Mouse (Mus musculus) adrenal gland, postnatal 10 days (tissue): ENCODE data around the gene Rmi1. TPM values are rescaled to one million over a fixed set of nuclear protein-coding genes. Genes with fewer than 3 reads are reported as not detected.
"Not testable (repeated sequence)": the region's sequence is repeated elsewhere in the genome, so short reads cannot be mapped to it uniquely, and the experiment has no call there.

Source experiments
- DNase-seq: peaks from one replicate; pipeline ENCODE4 v3.0.0; 2021; ENCODE audit warnings: mixed read lengths
- long read RNA-seq, 2 experiments: library from polyadenylated mRNA; stranded (forward); transcript quantifications; one replicate each; pipeline ENCODE4 v2.0.0; 2021
- total RNA-seq, 2 experiments: library from RNA; stranded (reverse); gene quantifications; 2 replicates each; pipeline ENCODE4 v1.2.3; 2021

The Rmi1 gene
- 10 to 100 TPM; 15.2 to 19.8 TPM for total RNA-seq
- long read RNA-seq, experiment 1, transcript Rmi1-204 (4 exons, 2,447 nt), result major isoform, 5 of 34 reads
- long read RNA-seq, experiment 1, transcript Rmi1-201 (3 exons, 3,855 nt), result major isoform, 5 of 34 reads
- long read RNA-seq, experiment 1, partial matches to known transcripts, result 0 of 34 reads
- long read RNA-seq, experiment 1, other reads (novel, unspliced or antisense), result 20 of 34 reads
- long read RNA-seq, experiment 2, full-length matches to known transcripts, result 8 of 11 reads
- long read RNA-seq, experiment 2, partial matches to known transcripts, result 0 of 11 reads
- long read RNA-seq, experiment 2, other reads (novel, unspliced or antisense), result 3 of 11 reads

DNA sequence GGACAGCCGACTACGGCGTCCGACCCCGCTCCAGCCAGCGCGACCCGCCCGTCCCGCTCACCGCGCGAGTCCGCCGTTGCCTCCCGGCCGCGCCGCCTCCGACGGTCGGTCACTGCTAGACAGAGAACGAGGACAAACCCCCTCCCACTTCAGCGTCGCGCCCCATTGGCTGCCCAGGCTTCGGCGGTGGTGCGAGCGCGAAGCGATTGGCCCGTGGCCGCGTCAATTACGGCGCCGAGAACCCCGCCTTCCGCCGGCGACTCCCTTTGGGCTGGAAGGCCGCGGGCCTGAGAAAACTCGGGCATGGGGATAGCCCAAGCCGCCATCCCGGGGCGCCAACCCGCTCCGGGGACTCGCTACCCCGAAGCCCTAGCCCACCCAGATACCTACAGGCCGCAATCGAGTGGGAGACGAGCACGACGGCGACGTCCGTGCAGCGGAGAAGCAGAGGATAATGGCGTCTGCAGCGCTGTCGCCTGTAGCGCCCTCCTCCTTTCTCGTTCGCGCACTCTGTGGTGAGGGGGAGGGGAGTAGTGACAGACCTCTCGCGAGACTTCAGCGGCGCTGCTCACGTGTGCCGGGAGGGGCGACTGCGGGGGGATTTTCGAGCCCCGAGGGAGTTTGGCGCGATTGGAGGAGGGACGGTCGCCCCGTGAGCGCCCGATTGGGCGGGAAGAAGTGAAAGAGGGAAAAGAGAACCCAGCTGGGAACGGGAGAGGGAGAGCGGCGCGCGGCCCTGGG is at the start of gene Rmi1:
Gene Rmi1 (plus strand): TSS at position 246 of the 741 bp plus-strand sequence.
- peak; percentile 98 for DNase-seq

GRCm38 (mm10) chr13:58352996-58353395 is 49.1 kb upstream of the Rmi1 start:
- no peak for DNase-seq

DNA sequence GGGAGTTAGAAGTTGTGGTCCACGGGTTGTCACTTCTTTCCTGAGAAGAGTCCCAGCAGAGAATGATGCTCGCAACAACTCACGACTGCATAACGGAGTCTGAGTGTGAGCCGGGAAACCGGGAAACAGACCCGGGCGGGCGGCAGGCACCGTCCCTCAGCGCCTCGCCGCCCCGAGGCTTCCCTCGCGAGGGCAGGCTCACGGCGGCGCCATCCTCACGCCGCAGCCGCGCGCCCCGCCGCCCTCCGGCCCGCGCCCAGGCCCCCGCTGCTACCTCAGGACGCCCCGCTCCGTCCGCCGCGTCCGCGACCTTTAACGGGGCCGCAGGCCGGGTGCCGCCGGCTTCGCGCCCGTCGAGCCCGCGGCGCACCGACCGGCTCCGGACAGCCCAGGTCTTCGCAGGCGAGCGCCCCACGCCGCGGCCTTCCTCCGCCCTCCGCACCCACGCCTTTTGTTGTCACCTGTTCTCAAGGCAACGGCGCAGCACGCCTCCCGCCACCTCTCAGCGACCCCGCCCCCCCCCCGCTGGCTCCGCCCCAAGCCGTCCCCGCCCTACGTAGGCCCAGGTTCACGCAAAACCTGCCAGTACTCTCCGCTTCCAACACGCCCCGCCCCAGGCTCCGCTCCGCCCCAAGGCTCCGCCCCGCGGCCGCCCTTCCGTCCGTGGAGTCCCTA is 43.3 kb upstream of the Rmi1 start, which contains the start of gene Kif27:
Gene Kif27 (minus strand): TSS at position 494 of the 675 bp plus-strand sequence.
- peak; percentile 91 for DNase-seq

GRCm38 (mm10) chr13:58359304-58359653 is 42.8 kb upstream of the Rmi1 start:
- DNase-seq, result peak; percentile 11

GRCm38 (mm10) chr13:58364353-58365175 is 37.5 kb upstream of the Rmi1 start:
- no peak for DNase-seq

GRCm38 (mm10) chr13:58365179-58365578 is 36.9 kb upstream of the Rmi1 start:
- not testable (repeated sequence) for DNase-seq

- DNase-seq, result no peak
Measured at GRCm38 (mm10) chr13:58366373-58366772, 35.7 kb upstream of the Rmi1 start.

DNA sequence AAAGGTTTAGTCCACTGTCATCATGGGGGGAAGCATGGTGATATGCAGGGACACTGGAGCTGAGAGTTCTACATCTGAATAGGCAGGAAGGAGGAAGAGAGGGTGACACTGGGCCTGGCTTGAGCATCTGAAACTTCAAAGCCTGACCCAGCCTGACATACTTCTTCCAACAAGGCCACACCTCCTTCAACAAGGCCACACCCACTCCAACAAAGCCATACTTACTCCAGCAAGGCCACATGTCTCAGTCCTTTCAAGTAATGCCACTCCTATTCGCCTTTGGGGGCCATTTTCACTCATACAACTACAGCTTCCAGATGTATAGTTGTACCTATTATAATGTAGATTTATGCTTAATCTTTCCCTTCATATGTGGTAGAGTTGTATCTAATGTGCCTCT is 34.4 kb upstream of the Rmi1 start:
- no peak for DNase-seq

GRCm38 (mm10) chr13:58368835-58369234 is 33.2 kb upstream of the Rmi1 start:
- no peak for DNase-seq

- no peak for DNase-seq
Measured at GRCm38 (mm10) chr13:58372278-58373152, 29.5 kb upstream of the Rmi1 start.

- no peak for DNase-seq
Measured at GRCm38 (mm10) chr13:58373153-58373470, 28.9 kb upstream of the Rmi1 start.

DNA sequence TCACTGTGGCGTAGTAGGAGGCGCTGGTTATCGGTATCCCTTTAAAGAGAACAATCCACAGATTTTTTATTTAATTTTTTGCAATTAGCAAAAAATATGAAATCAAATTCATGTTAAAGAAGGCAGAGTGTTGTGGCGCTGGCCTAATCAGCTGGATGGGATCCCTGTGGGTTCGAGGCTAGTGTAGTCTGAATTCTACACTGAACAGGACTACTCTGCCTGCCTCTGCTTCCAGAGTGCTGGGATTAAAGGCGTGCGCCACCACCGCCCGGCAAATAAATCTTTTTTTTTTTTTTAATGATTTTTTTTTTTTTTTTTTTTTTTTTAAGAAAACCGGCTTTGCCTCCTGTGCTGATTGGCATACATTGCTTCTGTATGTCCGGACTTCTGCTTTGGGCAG is 17.7 kb upstream of the Rmi1 start:
- no peak for DNase-seq

GRCm38 (mm10) chr13:58384779-58385546 is 17.1 kb upstream of the Rmi1 start, which contains the start of gene 2210016F16Rik:
Gene 2210016F16Rik (minus strand): TSS chr13:58385225.
- peak; percentile 80 for DNase-seq

DNA sequence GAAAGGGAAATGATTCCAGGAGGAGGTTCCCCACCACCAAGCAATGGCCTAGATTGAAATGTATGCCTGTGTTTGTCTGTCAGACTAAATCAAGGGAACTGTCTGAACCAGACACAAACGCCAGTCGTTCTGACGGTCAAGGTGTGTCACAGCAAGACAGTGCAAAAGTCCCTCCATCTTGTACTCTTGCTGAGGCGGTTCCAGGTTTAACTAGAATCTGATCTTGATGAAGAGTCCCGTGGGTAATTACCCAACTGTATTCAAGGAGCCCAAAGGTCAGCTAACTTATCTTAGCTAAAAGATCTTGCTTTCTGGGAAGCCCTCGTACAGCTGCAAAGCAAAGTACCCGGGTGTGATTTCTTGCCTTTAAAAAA is 16.5 kb upstream of the Rmi1 start:
- DNase-seq, result no peak

DNA sequence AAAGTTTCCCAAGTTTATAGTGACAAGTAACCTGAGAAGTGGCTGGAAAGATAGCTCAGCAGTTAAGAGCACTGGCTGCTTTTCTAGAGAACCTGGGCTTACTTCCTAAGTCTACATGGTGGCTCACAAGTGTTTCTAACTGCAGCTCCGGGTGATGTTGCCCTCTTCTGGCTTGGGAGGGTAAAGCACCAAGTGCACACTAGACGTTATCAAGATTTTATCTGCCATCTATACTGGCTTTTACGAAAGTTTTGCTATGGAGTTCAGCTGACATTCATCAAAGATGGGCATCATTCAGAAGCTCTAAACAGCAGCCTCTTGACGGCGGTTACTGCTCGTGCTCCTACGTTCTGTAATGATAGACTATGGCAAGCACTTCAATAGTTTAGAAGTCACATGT is 14.1 kb upstream of the Rmi1 start:
- DNase-seq, result peak; percentile 85

- no peak for DNase-seq
Measured at GRCm38 (mm10) chr13:58388379-58388778, 13.7 kb upstream of the Rmi1 start.

DNA sequence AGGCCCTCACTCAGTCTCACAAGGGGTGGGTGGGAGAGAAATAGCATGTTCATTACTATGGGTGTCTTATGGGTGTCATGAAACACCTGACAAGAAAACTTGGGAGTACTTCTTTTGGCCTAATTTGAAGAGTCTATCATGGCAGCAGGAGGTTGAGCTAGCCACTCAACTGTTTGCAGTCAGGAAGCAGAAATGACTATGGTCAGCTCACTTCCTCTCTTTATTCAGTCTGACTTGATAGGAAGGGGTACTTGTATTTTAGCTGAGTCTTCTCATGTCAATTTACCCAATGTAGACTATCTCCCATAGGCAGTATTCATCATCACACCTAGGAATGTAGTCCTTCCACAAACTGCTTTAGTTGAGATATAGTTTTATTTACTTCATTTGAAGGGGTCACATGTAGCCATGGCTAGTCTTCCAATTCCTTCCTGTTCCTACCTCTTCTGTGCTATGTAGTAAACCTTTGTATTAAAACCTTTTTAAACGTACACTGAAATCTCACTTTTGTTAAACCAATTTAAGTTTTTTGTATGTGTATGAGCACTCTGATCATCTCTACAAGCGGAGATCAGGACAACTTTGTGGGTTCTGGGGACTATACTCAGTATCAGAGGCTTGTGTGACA is 12.6 kb upstream of the Rmi1 start:
- no peak for DNase-seq

- not testable (repeated sequence) for DNase-seq
Measured at GRCm38 (mm10) chr13:58394392-58394791, 7.7 kb upstream of the Rmi1 start.

DNA sequence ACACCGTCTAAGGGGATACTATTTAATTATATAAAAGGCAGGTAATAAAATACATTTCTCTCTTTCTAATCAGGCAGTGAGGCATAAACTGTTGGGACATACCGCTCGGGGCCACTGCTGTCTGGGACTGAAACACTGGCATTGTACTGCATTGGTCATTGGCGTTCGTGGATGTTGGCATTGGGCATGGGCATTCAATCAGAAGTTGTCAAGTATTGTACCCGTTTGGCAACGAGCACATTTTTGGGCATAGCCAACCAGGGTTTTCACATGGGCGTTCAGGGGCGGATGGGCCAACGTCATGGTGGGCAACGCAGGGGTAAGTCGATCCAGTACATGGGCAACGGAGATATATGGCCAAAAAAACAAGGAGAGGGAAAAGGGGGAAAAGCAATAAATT is 4.4 kb upstream of the Rmi1 start:
- peak; percentile 27 for DNase-seq

GRCm38 (mm10) chr13:58400576-58400975 is 1.5 kb upstream of the Rmi1 start:
- no peak for DNase-seq
